Mouse (Mus musculus): Measurements from ENCODE around the gene Cdc5l. TPM values are rescaled to one million over a fixed set of nuclear protein-coding genes. Genes with fewer than 3 reads are reported as not detected.

Cdc5l gene
- polyA plus RNA-seq, 1 experiment from 2014 or later = 60.1 TPM

GRCm38 (mm10) chr17:45364871-45365270 lies 68.7 kb downstream of the Cdc5l start:
- Histone ChIP-seq H3K9me3 (ENCODE audit: control insufficient read depth, low read length) (no peaks in the 10 kb centered on the region), H3K4me3 (ENCODE audit: low read length) (no peak overlapping the region), H3K36me3 (ENCODE audit: control insufficient read depth, insufficient read depth, low read length) (no peaks in the 10 kb centered on the region), H3K27ac (ENCODE audit: low read length) (no peak overlapping the region), H3K4me1 (replicated peaks; ENCODE audit: control insufficient read depth, insufficient read depth, low read length) (no peaks in the 10 kb centered on the region), H3K9ac (ENCODE audit: low read length) (no peak overlapping the region), H3K27me3 (ENCODE audit: control insufficient read depth, insufficient read depth, low read depth, low read length) (no peaks in the 10 kb centered on the region), H3K4me2 (ENCODE audit: low read depth, low read length) (no peak overlapping the region)
- no peak for ATAC-seq (ENCODE audit: low read depth)
- whole genome bisulfite sequencing = 52% methylated on average over 7 of the region's 7 CpGs

GRCm38 (mm10) chr17:45360950-45361349 lies 72.6 kb downstream of the Cdc5l start:
- ATAC-seq (ENCODE audit: low read depth) = no peak
- no peak overlapping the region for H3K4me2 ChIP-seq (ENCODE audit: low read depth, low read length)
- no peaks in the 10 kb centered on the region for H3K4me1 ChIP-seq (replicated peaks; ENCODE audit: control insufficient read depth, insufficient read depth, low read length)
- H3K9me3 ChIP-seq (ENCODE audit: control insufficient read depth, low read length) = no peaks in the 10 kb centered on the region
- H3K36me3 ChIP-seq (ENCODE audit: control insufficient read depth, insufficient read depth, low read length) = no peaks in the 10 kb centered on the region
- WGBS = 84% methylated on average over 3 of the region's 3 CpGs
- H3K9ac ChIP-seq (ENCODE audit: low read length) = no peak overlapping the region
- H3K27me3 ChIP-seq (ENCODE audit: control insufficient read depth, insufficient read depth, low read depth, low read length) = no peaks in the 10 kb centered on the region
- no peak overlapping the region for H3K4me3 ChIP-seq (ENCODE audit: low read length)
- H3K27ac ChIP-seq (ENCODE audit: low read length) = no peak overlapping the region

GRCm38 (mm10) chr17:45359443-45359842 lies 74.1 kb downstream of the Cdc5l start:
- ATAC-seq (ENCODE audit: low read depth) = peak; percentile 20; the same call in 1 of the 2 replicates
- H3K27me3 ChIP-seq (ENCODE audit: control insufficient read depth, insufficient read depth, low read depth, low read length) = no peaks in the 10 kb centered on the region
- H3K9me3 ChIP-seq (ENCODE audit: control insufficient read depth, low read length) = no peaks in the 10 kb centered on the region
- no peak overlapping the region for H3K4me2 ChIP-seq (ENCODE audit: low read depth, low read length)
- H3K9ac ChIP-seq (ENCODE audit: low read length) = no peak overlapping the region
- no peak overlapping the region for H3K27ac ChIP-seq (ENCODE audit: low read length)
- WGBS = 33% methylated on average over 5 of the region's 5 CpGs
- H3K4me1 ChIP-seq (replicated peaks; ENCODE audit: control insufficient read depth, insufficient read depth, low read length) = no peaks in the 10 kb centered on the region
- no peak overlapping the region for H3K4me3 ChIP-seq (ENCODE audit: low read length)
- H3K36me3 ChIP-seq (ENCODE audit: control insufficient read depth, insufficient read depth, low read length) = no peaks in the 10 kb centered on the region

- Histone ChIP-seq H3K4me2 (ENCODE audit: low read depth, low read length) (no peak overlapping the region), H3K27me3 (ENCODE audit: control insufficient read depth, insufficient read depth, low read depth, low read length) (no peaks in the 10 kb centered on the region), H3K4me3 (ENCODE audit: low read length) (no peak overlapping the region), H3K4me1 (replicated peaks; ENCODE audit: control insufficient read depth, insufficient read depth, low read length) (no peaks in the 10 kb centered on the region), H3K36me3 (ENCODE audit: control insufficient read depth, insufficient read depth, low read length) (no peaks in the 10 kb centered on the region), H3K9ac (ENCODE audit: low read length) (no peak overlapping the region), H3K9me3 (ENCODE audit: control insufficient read depth, low read length) (no peaks in the 10 kb centered on the region), H3K27ac (ENCODE audit: low read length) (no peak overlapping the region)
- ATAC-seq (ENCODE audit: low read depth) = no peak
- 61% methylated on average over 9 of the region's 9 CpGs for WGBS
These were observed 77.1 kb downstream of the Cdc5l start for GRCm38 (mm10) chr17:45356431-45356830.

- H3K27ac ChIP-seq (ENCODE audit: low read length) = no peak overlapping the region
- 88% methylated on average over 4 of the region's 4 CpGs for WGBS
- H3K36me3 ChIP-seq (ENCODE audit: control insufficient read depth, insufficient read depth, low read length) = no peaks in the 10 kb centered on the region
- H3K9ac ChIP-seq (ENCODE audit: low read length) = no peak overlapping the region
- H3K4me1 ChIP-seq (replicated peaks; ENCODE audit: control insufficient read depth, insufficient read depth, low read length) = no peaks in the 10 kb centered on the region
- peaks cover 5% of the 10 kb centered on the region; the same call in 1 of the 2 replicates for H3K9me3 ChIP-seq (ENCODE audit: control insufficient read depth, low read length)
- H3K27me3 ChIP-seq (ENCODE audit: control insufficient read depth, insufficient read depth, low read depth, low read length) = no peaks in the 10 kb centered on the region
- ATAC-seq (ENCODE audit: low read depth) = no peak
- H3K4me3 ChIP-seq (ENCODE audit: low read length) = no peak overlapping the region
- no peak overlapping the region for H3K4me2 ChIP-seq (ENCODE audit: low read depth, low read length)
These were observed 85.6 kb downstream of the Cdc5l start for GRCm38 (mm10) chr17:45347951-45348350.

Other genes with a start within 250 kb of the Cdc5l start
- gene Spats1, start 41.7 kb upstream of the Cdc5l start, polyA plus RNA-seq (2015; fragmentation: Nextera tagmentation; extraction: Ambion mirVana) = 0.96 and 1.2 TPM in 2 replicates
- gene Aars2, start 73.1 kb upstream of the Cdc5l start, polyA plus RNA-seq (2015; fragmentation: Nextera tagmentation; extraction: Ambion mirVana) = 18.6 and 19.9 TPM in 2 replicates
- gene Tcte1, start 89.7 kb upstream of the Cdc5l start, polyA plus RNA-seq (2015; fragmentation: Nextera tagmentation; extraction: Ambion mirVana) = 1.7 and 2.7 TPM in 2 replicates
- gene Tmem151b, start 115.9 kb upstream of the Cdc5l start, polyA plus RNA-seq (2015; fragmentation: Nextera tagmentation; extraction: Ambion mirVana) = 1.2 and 1.4 TPM in 2 replicates
- gene Nfkbie, start 122.0 kb upstream of the Cdc5l start, polyA plus RNA-seq (2015; fragmentation: Nextera tagmentation; extraction: Ambion mirVana) = 3.1 and 3.5 TPM in 2 replicates
- gene Slc35b2, start 130.1 kb upstream of the Cdc5l start, polyA plus RNA-seq (2015; fragmentation: Nextera tagmentation; extraction: Ambion mirVana) = 130 and 131 TPM in 2 replicates
- gene Hsp90ab1, start 139.5 kb upstream of the Cdc5l start, polyA plus RNA-seq (2015; fragmentation: Nextera tagmentation; extraction: Ambion mirVana) = 1,477 and 1,506 TPM in 2 replicates
- gene Slc29a1, start 165.9 kb upstream of the Cdc5l start, polyA plus RNA-seq (2015; fragmentation: Nextera tagmentation; extraction: Ambion mirVana) = 100 and 106 TPM in 2 replicates
- 0.39 and 0.91 TPM in 2 replicates for gene Mymx, start 168.4 kb upstream of the Cdc5l start, polyA plus RNA-seq (2015; fragmentation: Nextera tagmentation; extraction: Ambion mirVana)
- 0.72 and 0.78 TPM in 2 replicates for gene Capn11, start 225.6 kb upstream of the Cdc5l start, polyA plus RNA-seq (2015; fragmentation: Nextera tagmentation; extraction: Ambion mirVana)

Measured in lung, embryonic 16.5 days (tissue).